Mouse (Mus musculus) neural tube, embryonic 12.5 days (tissue): ENCODE data around the gene Mrpl4. TPM values are rescaled to one million over a fixed set of nuclear protein-coding genes. Genes with fewer than 3 reads are reported as not detected.

Experiments used
- ATAC-seq: fragments of 200-750 bp; cut with Nextera tagmentation; 2 replicates; pipeline ENCODE4 v1.8.0; 2017; ENCODE audit warnings: low read depth, mild to moderate bottlenecking, moderate TSS enrichment, moderate library complexity; ENCODE audit not compliant: low FRiP score
- H3K27ac ChIP-seq: fragments of 300-500 bp; sonication (generic); 2 replicates; pipeline ENCODE4 v1.5.1; 2016
- H3K27me3 ChIP-seq: fragments of 300-500 bp; sonication (generic); replicated peaks from 2 replicates; pipeline ENCODE4 v1.6.1; 2016; ENCODE audit warnings: mild to moderate bottlenecking
- H3K36me3 ChIP-seq: fragments of 300-500 bp; sonication (generic); 2 replicates; pipeline ENCODE4 v1.6.1; 2016; ENCODE audit warnings: mild to moderate bottlenecking
- H3K4me1 ChIP-seq: fragments of 300-500 bp; sonication (generic); 2 replicates; pipeline ENCODE4 v1.6.1; 2016
- H3K4me2 ChIP-seq: fragments of 300-500 bp; sonication (generic); replicated peaks from 2 replicates; pipeline ENCODE4 v1.6.1; 2016; ENCODE audit warnings: mild to moderate bottlenecking
- H3K4me3 ChIP-seq: fragments of 300-500 bp; sonication (generic); 2 replicates; pipeline ENCODE4 v1.5.1; 2016
- H3K9ac ChIP-seq: fragments of 300-500 bp; sonication (generic); 2 replicates; pipeline ENCODE4 v1.6.1; 2016; ENCODE audit warnings: mild to moderate bottlenecking
- H3K9me3 ChIP-seq: fragments of 300-500 bp; sonication (generic); 2 replicates; pipeline ENCODE4 v1.6.1; 2016; ENCODE audit warnings: mild to moderate bottlenecking
- WGBS: fragments of 180-500 bp; shearing (Covaris S2); methylation state at CpG from one replicate; pipeline ENCODE4 v1.1.7; 2016; 5-methylcytosine and 5-hydroxymethylcytosine counted together
- polyA plus RNA-seq: library from polyadenylated mRNA; unstranded; fragments of >200 nt; fragmentation: Nextera tagmentation; extraction: Ambion mirVana; gene quantifications from 2 replicates; pipeline ENCODE4 v1.2.1, GENCODE M21; 2016

The Mrpl4 gene
- polyA plus RNA-seq, 1 experiment from 2014 or later, result 116 TPM

GRCm38 (mm10) chr9:20975431-20976215, 26.9 kb upstream of the Mrpl4 start:
- peak overlapping the region; percentile 72 for H3K9ac ChIP-seq

GRCm38 (mm10) chr9:20976216-20976960, 26.1 kb upstream of the Mrpl4 start, which contains the start of gene S1pr2:
TSS of gene S1pr2 (minus strand) at chr9:20976781.
- H3K27me3 ChIP-seq, result peaks cover 5% of the 10 kb centered on the region; the same call in 1 of the 2 replicates
- H3K36me3 ChIP-seq, result no peaks in the 10 kb centered on the region
- H3K4me3 ChIP-seq, result peak within 1 kb of the TSS; percentile 78
- H3K4me1 ChIP-seq, result peaks cover 27% of the 10 kb centered on the region
- ATAC-seq, result peak; percentile 63
- WGBS, result under 1% methylated on average over 46 of the region's 47 CpGs
- H3K9ac ChIP-seq, result peak within 1 kb of the TSS; percentile 72
- H3K4me2 ChIP-seq, result peak within 1 kb of the TSS; percentile 83
- no peaks in the 10 kb centered on the region for H3K9me3 ChIP-seq
- peak within 1 kb of the TSS; percentile 53 for H3K27ac ChIP-seq

More at GRCm38 (mm10) chr9:20975431-20976215, 26.9 kb upstream of the Mrpl4 start:
- ATAC-seq, result peak; percentile 30; the same call in 1 of the 2 replicates
- Histone ChIP-seq H3K9me3 (no peaks in the 10 kb centered on the region), H3K4me3 (peak overlapping the region; percentile 78), H3K4me1 (peaks cover 27% of the 10 kb centered on the region), H3K27me3 (peaks cover 5% of the 10 kb centered on the region; the same call in 1 of the 2 replicates), H3K27ac (no peak overlapping the region), H3K36me3 (no peaks in the 10 kb centered on the region), H3K4me2 (peak overlapping the region; percentile 83)
- WGBS, result under 1% methylated on average over 45 of the region's 45 CpGs

GRCm38 (mm10) chr9:20976961-20977689, 25.4 kb upstream of the Mrpl4 start:
- peaks cover 22% of the 10 kb centered on the region for H3K4me1 ChIP-seq
- H3K27me3 ChIP-seq, result peaks cover 5% of the 10 kb centered on the region; the same call in 1 of the 2 replicates
- no peak for ATAC-seq
- no peaks in the 10 kb centered on the region for H3K36me3 ChIP-seq
- H3K9me3 ChIP-seq, result no peaks in the 10 kb centered on the region
- 3% methylated on average over 4 of the region's 4 CpGs for WGBS
- peak overlapping the region; percentile 78 for H3K4me3 ChIP-seq
- H3K27ac ChIP-seq, result no peak overlapping the region
- H3K9ac ChIP-seq, result peak overlapping the region; percentile 72
- H3K4me2 ChIP-seq, result peak overlapping the region; percentile 83

GRCm38 (mm10) chr9:20978409-20979095, 24.0 kb upstream of the Mrpl4 start:
- no peaks in the 10 kb centered on the region for H3K36me3 ChIP-seq
- ATAC-seq, result no peak
- WGBS, result 62% methylated on average over 10 of the region's 10 CpGs
- H3K9me3 ChIP-seq, result no peaks in the 10 kb centered on the region
- H3K9ac ChIP-seq, result no peak overlapping the region
- H3K4me2 ChIP-seq, result no peak overlapping the region
- no peak overlapping the region for H3K4me3 ChIP-seq
- H3K27ac ChIP-seq, result no peak overlapping the region
- peaks cover 16% of the 10 kb centered on the region; the same call in 1 of the 2 replicates for H3K4me1 ChIP-seq
- H3K27me3 ChIP-seq, result peaks cover 5% of the 10 kb centered on the region; the same call in 1 of the 2 replicates

- H3K4me1 ChIP-seq, result peaks cover 16% of the 10 kb centered on the region; the same call in 1 of the 2 replicates
- H3K36me3 ChIP-seq, result no peaks in the 10 kb centered on the region
- no peak overlapping the region for H3K4me2 ChIP-seq
- H3K4me3 ChIP-seq, result no peak overlapping the region
- H3K27me3 ChIP-seq, result peaks cover 5% of the 10 kb centered on the region; the same call in 1 of the 2 replicates
- H3K9me3 ChIP-seq, result no peaks in the 10 kb centered on the region
- ATAC-seq, result no peak
- 67% methylated on average over 5 of the region's 5 CpGs for WGBS
- H3K9ac ChIP-seq, result no peak overlapping the region
- no peak overlapping the region for H3K27ac ChIP-seq
Observed at GRCm38 (mm10) chr9:20979181-20979580, 23.4 kb upstream of the Mrpl4 start.

GRCm38 (mm10) chr9:20979769-20980168, 22.8 kb upstream of the Mrpl4 start:
- Histone ChIP-seq H3K27ac (no peak overlapping the region), H3K9ac (no peak overlapping the region), H3K36me3 (no peaks in the 10 kb centered on the region), H3K27me3 (0 out of 2 replicates have a peak, but pooled peaks cover 1% of the 10 kb centered on the region), H3K4me3 (no peak overlapping the region), H3K9me3 (no peaks in the 10 kb centered on the region), H3K4me2 (no peak overlapping the region), H3K4me1 (peaks cover 14% of the 10 kb centered on the region; the same call in 1 of the 2 replicates)
- WGBS, result 89% methylated on average over 7 of the region's 7 CpGs
- no peak for ATAC-seq

- Histone ChIP-seq H3K27me3 (no peaks in the 10 kb centered on the region), H3K9ac (no peak overlapping the region), H3K4me3 (no peak overlapping the region), H3K9me3 (no peaks in the 10 kb centered on the region), H3K36me3 (no peaks in the 10 kb centered on the region), H3K4me1 (0 out of 2 replicates have a peak, but pooled peaks cover 3% of the 10 kb centered on the region), H3K4me2 (no peak overlapping the region), H3K27ac (no peak overlapping the region)
- WGBS, result 70% methylated on average over 3 of the region's 3 CpGs
- no peak for ATAC-seq
Observed at GRCm38 (mm10) chr9:20982171-20982570, 20.4 kb upstream of the Mrpl4 start.

- ATAC-seq, result no peak
Observed at GRCm38 (mm10) chr9:20983169-20983568, 19.4 kb upstream of the Mrpl4 start.

GRCm38 (mm10) chr9:20986952-20987686, 15.4 kb upstream of the Mrpl4 start:
- WGBS, result 65% methylated on average over 15 of the region's 15 CpGs
- H3K9me3 ChIP-seq, result no peaks in the 10 kb centered on the region
- no peak overlapping the region for H3K27ac ChIP-seq
- no peaks in the 10 kb centered on the region for H3K36me3 ChIP-seq
- no peaks in the 10 kb centered on the region for H3K27me3 ChIP-seq
- 0 out of 2 replicates have a peak, but pooled peaks cover 3% of the 10 kb centered on the region for H3K4me1 ChIP-seq
- H3K4me3 ChIP-seq, result no peak overlapping the region
- no peak overlapping the region for H3K9ac ChIP-seq
- H3K4me2 ChIP-seq, result no peak overlapping the region
- ATAC-seq, result no peak

More at GRCm38 (mm10) chr9:20983169-20983568, 19.4 kb upstream of the Mrpl4 start:
- Histone ChIP-seq H3K9me3 (no peaks in the 10 kb centered on the region), H3K4me3 (no peak overlapping the region), H3K4me1 (0 out of 2 replicates have a peak, but pooled peaks cover 3% of the 10 kb centered on the region), H3K9ac (no peak overlapping the region), H3K4me2 (no peak overlapping the region), H3K27me3 (no peaks in the 10 kb centered on the region), H3K27ac (no peak overlapping the region), H3K36me3 (no peaks in the 10 kb centered on the region)
- 77% methylated on average over 5 of the region's 5 CpGs for WGBS

- Histone ChIP-seq H3K27me3 (no peaks in the 10 kb centered on the region), H3K36me3 (no peaks in the 10 kb centered on the region), H3K4me3 (no peak overlapping the region), H3K9me3 (no peaks in the 10 kb centered on the region), H3K4me1 (0 out of 2 replicates have a peak, but pooled peaks cover 3% of the 10 kb centered on the region), H3K27ac (no peak overlapping the region), H3K4me2 (no peak overlapping the region), H3K9ac (no peak overlapping the region)
- 30% methylated on average over 7 of the region's 7 CpGs for WGBS
- no peak for ATAC-seq
Observed at GRCm38 (mm10) chr9:20987953-20988352, 14.6 kb upstream of the Mrpl4 start.

- H3K4me2 ChIP-seq, result peak overlapping the region; percentile 16; the same call in 1 of the 2 replicates
- no peak overlapping the region for H3K27ac ChIP-seq
- H3K9ac ChIP-seq, result no peak overlapping the region
- no peaks in the 10 kb centered on the region for H3K9me3 ChIP-seq
- H3K4me1 ChIP-seq, result no peaks in the 10 kb centered on the region
- no peaks in the 10 kb centered on the region for H3K27me3 ChIP-seq
- WGBS, result 5% methylated on average over 10 of the region's 10 CpGs
- no peaks in the 10 kb centered on the region for H3K36me3 ChIP-seq
- H3K4me3 ChIP-seq, result no peak overlapping the region
- ATAC-seq, result no peak
Observed at GRCm38 (mm10) chr9:20990861-20991260, 11.7 kb upstream of the Mrpl4 start.
